Mouse (Mus musculus): Measurements from ENCODE around the gene Tmem159. TPM values are rescaled to one million over a fixed set of nuclear protein-coding genes. Genes with fewer than 3 reads are reported as not detected.

Tmem159 gene
- total and polyA plus RNA-seq, 3 experiments: not detected

DNA sequence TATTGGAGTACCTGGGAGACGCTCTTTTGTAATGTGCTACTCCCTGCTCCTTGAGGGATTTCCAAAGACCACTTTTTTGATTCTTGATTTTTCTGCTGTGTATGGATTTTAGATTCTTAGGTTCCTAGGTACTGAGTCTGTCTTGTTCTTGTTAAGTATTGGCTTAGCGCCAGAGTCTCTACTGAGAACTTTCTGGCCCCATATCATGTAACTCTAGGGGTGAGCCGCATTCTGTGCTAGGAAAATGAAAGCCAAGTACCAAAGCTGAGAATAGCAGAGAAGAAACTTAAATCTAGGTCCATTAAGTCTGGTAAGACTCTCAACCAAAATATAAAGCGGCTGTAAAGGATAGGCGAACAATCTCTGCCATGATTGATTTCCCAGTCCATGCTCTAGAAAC is 14.8 kb downstream of the Tmem159 start:
- H3K9ac ChIP-seq (ENCODE audit: control insufficient read depth, low read depth, low read length, poor library complexity, severe bottlenecking): no peak overlapping the region
- H3K79me2 ChIP-seq (ENCODE audit: control insufficient read depth, insufficient read depth, low read length, poor library complexity): no peaks in the 10 kb centered on the region
- DNase-seq (ENCODE audit: low read depth, low spot score): no peak
- no peak overlapping the region for H3K4me3 ChIP-seq (ENCODE audit: control insufficient read depth in 1 of 2, insufficient read depth in 1 of 2, low read depth in 2 of 2, low read length in 2 of 2)
- H3K27ac ChIP-seq (ENCODE audit: control insufficient read depth, low read depth, low read length): no peak overlapping the region
- H3K4me1 ChIP-seq (ENCODE audit: control insufficient read depth in 1 of 2, insufficient read depth in 2 of 2, low read length in 2 of 2): no peaks in the 10 kb centered on the region
- no peak for TF ChIP-seq MAZ (IDR thresholded peaks at IDR 0.05; ENCODE audit: low read depth, low read length)
- TF ChIP-seq ZMIZ1 (IDR thresholded peaks at IDR 0.05; ENCODE audit: low read depth, low read length): no peak
- H3K36me3 ChIP-seq (ENCODE audit: control insufficient read depth in 1 of 2, insufficient read depth in 2 of 2, low read length in 2 of 2): no peaks in the 10 kb centered on the region
- H3K27me3 ChIP-seq (ENCODE audit: control insufficient read depth in 1 of 2, insufficient read depth in 2 of 2, low read length in 2 of 2): no peaks in the 10 kb centered on the region
- H3K9me3 ChIP-seq (replicated peaks; ENCODE audit: insufficient read depth, low read length): no peaks in the 10 kb centered on the region

DNA sequence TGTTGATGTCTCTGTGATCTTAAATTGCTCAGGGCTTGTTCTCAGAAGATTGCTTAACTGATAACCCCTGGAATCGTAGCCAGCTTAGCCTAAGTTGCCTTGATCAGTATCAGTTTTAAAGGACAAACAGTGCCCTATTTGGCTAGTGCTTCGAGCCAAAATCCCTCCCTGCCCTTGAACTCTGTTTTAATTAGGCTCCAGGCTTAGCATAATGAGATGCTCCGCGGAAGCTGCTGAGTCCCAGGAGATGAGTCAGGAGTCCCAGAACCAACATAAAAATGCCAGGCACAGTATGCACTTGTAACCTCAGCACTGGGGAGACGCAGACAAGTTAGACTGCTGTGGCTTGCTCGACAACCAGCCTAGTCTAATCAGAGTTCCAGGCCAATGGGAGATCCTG is 15.4 kb downstream of the Tmem159 start:
- no peak for DNase-seq (ENCODE audit: low read depth, low spot score)
- Histone ChIP-seq H3K36me3 (ENCODE audit: control insufficient read depth in 1 of 2, insufficient read depth in 2 of 2, low read length in 2 of 2) (no peaks in the 10 kb centered on the region), H3K27ac (ENCODE audit: control insufficient read depth, low read depth, low read length) (no peak overlapping the region), H3K27me3 (ENCODE audit: control insufficient read depth in 1 of 2, insufficient read depth in 2 of 2, low read length in 2 of 2) (no peaks in the 10 kb centered on the region), H3K9me3 (replicated peaks; ENCODE audit: insufficient read depth, low read length) (no peaks in the 10 kb centered on the region), H3K4me3 (ENCODE audit: control insufficient read depth in 1 of 2, insufficient read depth in 1 of 2, low read depth in 2 of 2, low read length in 2 of 2) (no peak overlapping the region), H3K9ac (ENCODE audit: control insufficient read depth, low read depth, low read length, poor library complexity, severe bottlenecking) (no peak overlapping the region), H3K79me2 (ENCODE audit: control insufficient read depth, insufficient read depth, low read length, poor library complexity) (no peaks in the 10 kb centered on the region), H3K4me1 (ENCODE audit: control insufficient read depth in 1 of 2, insufficient read depth in 2 of 2, low read length in 2 of 2) (no peaks in the 10 kb centered on the region)
- TF ChIP-seq MAZ (IDR thresholded peaks at IDR 0.05; ENCODE audit: low read depth, low read length) (no peak), EP300 (IDR thresholded peaks at IDR 0.05; ENCODE audit: low read depth in 1 of 2, low read length in 2 of 2) (no peak), MAX (IDR thresholded peaks at IDR 0.05; ENCODE audit: low read length) (no peak), ZMIZ1 (IDR thresholded peaks at IDR 0.05; ENCODE audit: low read depth, low read length) (no peak)

DNA sequence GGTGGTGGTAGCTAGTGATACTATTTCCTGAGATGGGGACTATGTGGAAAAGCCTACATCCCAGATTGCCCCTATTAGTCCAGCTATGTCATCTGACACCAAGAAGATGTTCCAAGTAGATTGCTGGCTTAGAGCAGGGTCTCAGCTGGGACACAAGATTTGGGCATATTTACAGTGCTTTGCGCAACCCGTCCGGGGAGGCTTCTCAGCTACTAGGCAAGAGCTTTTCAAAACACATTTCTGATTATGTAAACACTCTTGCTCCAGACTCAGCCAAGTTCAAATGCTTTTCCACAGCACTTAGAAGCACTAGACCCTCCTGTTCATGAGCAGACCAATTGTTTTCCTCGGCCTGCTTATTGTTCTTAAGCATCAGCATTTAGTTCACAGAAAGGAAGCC is 21.6 kb downstream of the Tmem159 start:
- Histone ChIP-seq H3K27ac (ENCODE audit: control insufficient read depth, low read depth, low read length) (no peak overlapping the region), H3K27me3 (ENCODE audit: control insufficient read depth in 1 of 2, insufficient read depth in 2 of 2, low read length in 2 of 2) (no peaks in the 10 kb centered on the region), H3K9me3 (replicated peaks; ENCODE audit: insufficient read depth, low read length) (no peaks in the 10 kb centered on the region), H3K36me3 (ENCODE audit: control insufficient read depth in 1 of 2, insufficient read depth in 2 of 2, low read length in 2 of 2) (no peaks in the 10 kb centered on the region), H3K4me1 (ENCODE audit: control insufficient read depth in 1 of 2, insufficient read depth in 2 of 2, low read length in 2 of 2) (no peaks in the 10 kb centered on the region), H3K4me3 (ENCODE audit: control insufficient read depth in 1 of 2, insufficient read depth in 1 of 2, low read depth in 2 of 2, low read length in 2 of 2) (no peak overlapping the region), H3K9ac (ENCODE audit: control insufficient read depth, low read depth, low read length, poor library complexity, severe bottlenecking) (no peak overlapping the region), H3K79me2 (ENCODE audit: control insufficient read depth, insufficient read depth, low read length, poor library complexity) (no peaks in the 10 kb centered on the region)
- TF ChIP-seq NRF1 (IDR thresholded peaks at IDR 0.05; ENCODE audit: insufficient read depth, low read depth, low read length, poor library complexity, severe bottlenecking): no peak
- no peak for TF ChIP-seq ZNF384 (IDR thresholded peaks at IDR 0.05; ENCODE audit: low read depth, low read length)
- TF ChIP-seq MAX (IDR thresholded peaks at IDR 0.05; ENCODE audit: low read length): no peak
- no peak for TF ChIP-seq KAT2A (conservative IDR thresholded peaks at IDR 0.05; ENCODE audit: low read depth, low read length)
- no peak for TF ChIP-seq POLR2AphosphoS2 (IDR thresholded peaks at IDR 0.05; ENCODE audit: low read length)
- TF ChIP-seq RCOR1 (IDR thresholded peaks at IDR 0.05; ENCODE audit: low read depth, low read length): no peak
- TF ChIP-seq CHD2 (IDR thresholded peaks at IDR 0.05; ENCODE audit: low read length): no peak
- TF ChIP-seq ZMIZ1 (IDR thresholded peaks at IDR 0.05; ENCODE audit: low read depth, low read length): no peak
- TF ChIP-seq MYB (IDR thresholded peaks at IDR 0.05; ENCODE audit: low read depth, low read length): no peak
- no peak for TF ChIP-seq NELFE (IDR thresholded peaks at IDR 0.05; ENCODE audit: low read depth, low read length)
- no peak for TF ChIP-seq TCF12 (IDR thresholded peaks at IDR 0.05; ENCODE audit: low read depth, low read length)
- no peak for TF ChIP-seq RAD21 (IDR thresholded peaks at IDR 0.05; ENCODE audit: low read depth, low read length)
- no peak for TF ChIP-seq ETS1 (IDR thresholded peaks at IDR 0.05; ENCODE audit: low read depth, low read length)
- TF ChIP-seq ZKSCAN1 (IDR thresholded peaks at IDR 0.05; ENCODE audit: low read depth, low read length): no peak
- no peak for TF ChIP-seq ELF1 (IDR thresholded peaks at IDR 0.05; ENCODE audit: low read depth, low read length)
- no peak for TF ChIP-seq JUND (IDR thresholded peaks at IDR 0.05; ENCODE audit: low read depth, low read length)
- no peak for TF ChIP-seq USF2 (IDR thresholded peaks at IDR 0.05; ENCODE audit: borderline replicate concordance in 1 of 2, insufficient read depth in 1 of 2, low read depth in 1 of 2, low read length in 2 of 2)
- TF ChIP-seq ZC3H11A (IDR thresholded peaks at IDR 0.05; ENCODE audit: low read depth, low read length): no peak
- DNase-seq (ENCODE audit: low read depth, low spot score): no peak
